Mouse (Mus musculus): Measurements from ENCODE around the gene Gli2. TPM values are rescaled to one million over a fixed set of nuclear protein-coding genes. Genes with fewer than 3 reads are reported as not detected.
A peak's percentile ranks its signal among the peaks of the same experiment; 100 is the strongest.

The Gli2 gene
- polyA plus RNA-seq (2016; fragmentation: Nextera tagmentation; extraction: Ambion mirVana), result 9.0 and 10.1 TPM in 2 replicates

GRCm38 (mm10) chr1:119053402-119053841 lies at the start of gene Gli2:
TSS of gene Gli2 (minus strand) at chr1:119053619.
- H3K36me3 ChIP-seq, result no peaks in the 10 kb centered on the region
- H3K27ac ChIP-seq, result peak within 1 kb of the TSS; percentile 97
- peaks cover 21% of the 10 kb centered on the region for H3K27me3 ChIP-seq (ENCODE audit: insufficient read depth, poor library complexity, severe bottlenecking)
- WGBS, result under 1% methylated on average over 42 of the region's 42 CpGs
- peaks cover 68% of the 10 kb centered on the region for H3K4me1 ChIP-seq (replicated peaks)
- peak within 1 kb of the TSS; percentile 72 for H3K4me3 ChIP-seq
- H3K9me3 ChIP-seq, result no peaks in the 10 kb centered on the region
- DNase-seq (ENCODE audit: low spot score), result peak; percentile 92

GRCm38 (mm10) chr1:119097921-119098521 lies 44.6 kb upstream of the Gli2 start:
- 60% methylated on average over 13 of the region's 13 CpGs for WGBS
- DNase-seq (ENCODE audit: low spot score), result no peak
- peaks cover 3% of the 10 kb centered on the region for H3K4me1 ChIP-seq (replicated peaks)
- H3K27me3 ChIP-seq (ENCODE audit: insufficient read depth, poor library complexity, severe bottlenecking), result 0 out of 2 replicates have a peak, but pooled peaks cover 5% of the 10 kb centered on the region
- H3K36me3 ChIP-seq, result no peaks in the 10 kb centered on the region
- no peaks in the 10 kb centered on the region for H3K9me3 ChIP-seq
- H3K4me3 ChIP-seq, result no peak overlapping the region
- H3K27ac ChIP-seq, result no peak overlapping the region

GRCm38 (mm10) chr1:119093739-119094138 lies 40.3 kb upstream of the Gli2 start:
- WGBS, result 22% methylated on average over 8 of the region's 8 CpGs

GRCm38 (mm10) chr1:119089887-119090620 lies 36.6 kb upstream of the Gli2 start:
- H3K4me1 ChIP-seq (replicated peaks), result no peaks in the 10 kb centered on the region
- no peak overlapping the region for H3K4me3 ChIP-seq
- no peak for DNase-seq (ENCODE audit: low spot score)
- WGBS, result 83% methylated on average over 18 of the region's 18 CpGs
- H3K27ac ChIP-seq, result no peak overlapping the region
- H3K36me3 ChIP-seq, result no peaks in the 10 kb centered on the region
- no peaks in the 10 kb centered on the region for H3K9me3 ChIP-seq
- H3K27me3 ChIP-seq (ENCODE audit: insufficient read depth, poor library complexity, severe bottlenecking), result no peaks in the 10 kb centered on the region

More at GRCm38 (mm10) chr1:119093739-119094138, 40.3 kb upstream of the Gli2 start:
- Histone ChIP-seq H3K27me3 (ENCODE audit: insufficient read depth, poor library complexity, severe bottlenecking) (0 out of 2 replicates have a peak, but pooled peaks cover 5% of the 10 kb centered on the region), H3K36me3 (no peaks in the 10 kb centered on the region), H3K4me1 (replicated peaks) (peaks cover 3% of the 10 kb centered on the region), H3K27ac (no peak overlapping the region), H3K4me3 (no peak overlapping the region), H3K9me3 (no peaks in the 10 kb centered on the region)
- DNase-seq (ENCODE audit: low spot score), result peak; percentile 76

GRCm38 (mm10) chr1:119087539-119087938 lies 34.1 kb upstream of the Gli2 start:
- H3K4me3 ChIP-seq, result no peak overlapping the region
- WGBS, result 11% methylated on average over 3 of the region's 3 CpGs
- no peaks in the 10 kb centered on the region for H3K9me3 ChIP-seq
- DNase-seq (ENCODE audit: low spot score), result peak; percentile 84
- peaks cover 5% of the 10 kb centered on the region; the same call in 1 of the 2 replicates for H3K4me1 ChIP-seq (replicated peaks)
- no peak overlapping the region for H3K27ac ChIP-seq
- H3K27me3 ChIP-seq (ENCODE audit: insufficient read depth, poor library complexity, severe bottlenecking), result no peaks in the 10 kb centered on the region
- no peaks in the 10 kb centered on the region for H3K36me3 ChIP-seq

GRCm38 (mm10) chr1:119085771-119086170 lies 32.4 kb upstream of the Gli2 start:
- Histone ChIP-seq H3K4me1 (replicated peaks) (peaks cover 5% of the 10 kb centered on the region; the same call in 1 of the 2 replicates), H3K4me3 (no peak overlapping the region), H3K27ac (no peak overlapping the region), H3K9me3 (no peaks in the 10 kb centered on the region), H3K27me3 (ENCODE audit: insufficient read depth, poor library complexity, severe bottlenecking) (no peaks in the 10 kb centered on the region), H3K36me3 (no peaks in the 10 kb centered on the region)
- 60% methylated on average over 10 of the region's 10 CpGs for WGBS
- no peak for DNase-seq (ENCODE audit: low spot score)

GRCm38 (mm10) chr1:119083468-119083921 lies 30.1 kb upstream of the Gli2 start:
- peak; percentile 67 for DNase-seq (ENCODE audit: low spot score)
- H3K9me3 ChIP-seq, result no peaks in the 10 kb centered on the region
- H3K36me3 ChIP-seq, result no peaks in the 10 kb centered on the region
- peak overlapping the region; percentile 73 for H3K27ac ChIP-seq
- H3K27me3 ChIP-seq (ENCODE audit: insufficient read depth, poor library complexity, severe bottlenecking), result no peaks in the 10 kb centered on the region
- 23% methylated on average over 10 of the region's 10 CpGs for WGBS
- peaks cover 5% of the 10 kb centered on the region; the same call in 1 of the 2 replicates for H3K4me1 ChIP-seq (replicated peaks)
- H3K4me3 ChIP-seq, result no peak overlapping the region

GRCm38 (mm10) chr1:119082231-119082991 lies 29.0 kb upstream of the Gli2 start:
- Histone ChIP-seq H3K27me3 (ENCODE audit: insufficient read depth, poor library complexity, severe bottlenecking) (peaks cover 9% of the 10 kb centered on the region), H3K4me3 (no peak overlapping the region), H3K9me3 (no peaks in the 10 kb centered on the region), H3K36me3 (no peaks in the 10 kb centered on the region), H3K27ac (no peak overlapping the region), H3K4me1 (replicated peaks) (peaks cover 5% of the 10 kb centered on the region; the same call in 1 of the 2 replicates)
- WGBS, result 42% methylated on average over 12 of the region's 12 CpGs
- DNase-seq (ENCODE audit: low spot score), result peak; percentile 70

GRCm38 (mm10) chr1:119077933-119078332 lies 24.5 kb upstream of the Gli2 start:
- Histone ChIP-seq H3K4me1 (replicated peaks) (no peaks in the 10 kb centered on the region; the same call in 1 of the 2 replicates), H3K9me3 (no peaks in the 10 kb centered on the region), H3K27me3 (ENCODE audit: insufficient read depth, poor library complexity, severe bottlenecking) (peaks cover 34% of the 10 kb centered on the region), H3K36me3 (no peaks in the 10 kb centered on the region), H3K4me3 (no peak overlapping the region), H3K27ac (no peak overlapping the region)
- DNase-seq (ENCODE audit: low spot score), result no peak
- WGBS, result 84% methylated on average over 7 of the region's 7 CpGs

- 80% methylated on average over 4 of the region's 4 CpGs for WGBS
- Histone ChIP-seq H3K4me3 (no peak overlapping the region), H3K4me1 (replicated peaks) (no peaks in the 10 kb centered on the region), H3K36me3 (no peaks in the 10 kb centered on the region), H3K27ac (no peak overlapping the region), H3K9me3 (no peaks in the 10 kb centered on the region), H3K27me3 (ENCODE audit: insufficient read depth, poor library complexity, severe bottlenecking) (peaks cover 34% of the 10 kb centered on the region)
- DNase-seq (ENCODE audit: low spot score), result no peak
Measured at GRCm38 (mm10) chr1:119076333-119076732, 22.9 kb upstream of the Gli2 start.

- Histone ChIP-seq H3K36me3 (no peaks in the 10 kb centered on the region), H3K27me3 (ENCODE audit: insufficient read depth, poor library complexity, severe bottlenecking) (peaks cover 34% of the 10 kb centered on the region), H3K4me3 (no peak overlapping the region), H3K9me3 (no peaks in the 10 kb centered on the region), H3K27ac (no peak overlapping the region), H3K4me1 (replicated peaks) (no peaks in the 10 kb centered on the region)
- no peak for DNase-seq (ENCODE audit: low spot score)
- WGBS, result 64% methylated on average over 3 of the region's 3 CpGs
Measured at GRCm38 (mm10) chr1:119075916-119076315, 22.5 kb upstream of the Gli2 start.

GRCm38 (mm10) chr1:119075500-119075899 lies 22.1 kb upstream of the Gli2 start:
- H3K4me3 ChIP-seq, result no peak overlapping the region

More at GRCm38 (mm10) chr1:119075500-119075899, 22.1 kb upstream of the Gli2 start:
- no peaks in the 10 kb centered on the region for H3K4me1 ChIP-seq (replicated peaks)
- no peak for DNase-seq (ENCODE audit: low spot score)
- no peaks in the 10 kb centered on the region for H3K9me3 ChIP-seq
- 56% methylated on average over 7 of the region's 7 CpGs for WGBS
- H3K36me3 ChIP-seq, result no peaks in the 10 kb centered on the region
- H3K27ac ChIP-seq, result no peak overlapping the region
- peaks cover 34% of the 10 kb centered on the region for H3K27me3 ChIP-seq (ENCODE audit: insufficient read depth, poor library complexity, severe bottlenecking)
